Mouse (Mus musculus) liver, embryonic 11.5 days (tissue): ENCODE data around the gene Nupr1. TPM values are rescaled to one million over a fixed set of nuclear protein-coding genes. Genes with fewer than 3 reads are reported as not detected.
"Not testable (repeated sequence)": the region's sequence is repeated elsewhere in the genome, so short reads cannot be mapped to it uniquely, and the experiment has no call there.

ENCODE experiments used
- ATAC-seq: fragments of 200-750 bp; cut with Nextera tagmentation; replicated peaks from 2 replicates; pipeline ENCODE4 v1.8.0; 2017; ENCODE audit warnings: moderate number of reproducible peaks, mild to moderate bottlenecking, moderate TSS enrichment, moderate library complexity; ENCODE audit not compliant: low FRiP score
- DNase-seq: peaks from one replicate; pipeline ENCODE4 v3.0.0-alpha.2; 2017; ENCODE audit warnings: low spot score
- H3K27ac ChIP-seq: fragments of 300-500 bp; sonication (generic); 2 replicates; pipeline ENCODE4 v1.5.1; 2014; ENCODE audit warnings: mild to moderate bottlenecking, low read depth, low read length, control low read depth
- H3K27me3 ChIP-seq: fragments of 300-500 bp; sonication (generic); replicated peaks from 2 replicates; pipeline ENCODE4 v1.6.1; 2014; ENCODE audit warnings: low read length, mixed read lengths; ENCODE audit not compliant: control insufficient read depth, insufficient read depth
- H3K36me3 ChIP-seq: fragments of 300-500 bp; sonication (generic); 2 replicates; pipeline ENCODE4 v1.6.1; 2014; ENCODE audit warnings: mild to moderate bottlenecking, low read length, moderate library complexity, mixed read lengths; ENCODE audit not compliant: control insufficient read depth, insufficient read depth
- H3K4me1 ChIP-seq: fragments of 300-500 bp; sonication (generic); replicated peaks from 2 replicates; pipeline ENCODE4 v1.6.1; 2014; ENCODE audit warnings: low read length, mixed read lengths; ENCODE audit not compliant: control insufficient read depth, insufficient read depth
- H3K4me2 ChIP-seq: fragments of 300-500 bp; sonication (generic); 2 replicates; pipeline ENCODE4 v1.6.1; 2014; ENCODE audit warnings: mild to moderate bottlenecking, control low read depth, moderate library complexity
- H3K4me3 ChIP-seq: fragments of 300-500 bp; sonication (generic); 2 replicates; pipeline ENCODE4 v1.5.1; 2014; ENCODE audit warnings: low read depth, low read length, control low read depth
- H3K9ac ChIP-seq: fragments of 300-500 bp; sonication (generic); 2 replicates; pipeline ENCODE4 v1.6.1; 2014; ENCODE audit warnings: low read depth, low read length, control low read depth
- H3K9me3 ChIP-seq: fragments of 300-500 bp; sonication (generic); 2 replicates; pipeline ENCODE4 v1.6.1; 2016; ENCODE audit warnings: low read length, inconsistent platforms, mixed read lengths; ENCODE audit not compliant: control insufficient read depth
- WGBS: fragments of 180-500 bp; shearing (Covaris S2); extraction: QIAGEN DNeasy Blood & Tissue Kit; methylation state at CpG from one replicate; pipeline ENCODE4 v1.1.7; 2014; 5-methylcytosine and 5-hydroxymethylcytosine counted together
- polyA plus RNA-seq: library from polyadenylated mRNA; unstranded; fragments of >200 nt; fragmentation: Nextera tagmentation; extraction: Ambion mirVana; gene quantifications from 2 replicates; pipeline ENCODE4 v1.2.1, GENCODE M21; 2014

The Nupr1 gene
- polyA plus RNA-seq, 1 experiment from 2014 or later: 7.1 TPM

DNA sequence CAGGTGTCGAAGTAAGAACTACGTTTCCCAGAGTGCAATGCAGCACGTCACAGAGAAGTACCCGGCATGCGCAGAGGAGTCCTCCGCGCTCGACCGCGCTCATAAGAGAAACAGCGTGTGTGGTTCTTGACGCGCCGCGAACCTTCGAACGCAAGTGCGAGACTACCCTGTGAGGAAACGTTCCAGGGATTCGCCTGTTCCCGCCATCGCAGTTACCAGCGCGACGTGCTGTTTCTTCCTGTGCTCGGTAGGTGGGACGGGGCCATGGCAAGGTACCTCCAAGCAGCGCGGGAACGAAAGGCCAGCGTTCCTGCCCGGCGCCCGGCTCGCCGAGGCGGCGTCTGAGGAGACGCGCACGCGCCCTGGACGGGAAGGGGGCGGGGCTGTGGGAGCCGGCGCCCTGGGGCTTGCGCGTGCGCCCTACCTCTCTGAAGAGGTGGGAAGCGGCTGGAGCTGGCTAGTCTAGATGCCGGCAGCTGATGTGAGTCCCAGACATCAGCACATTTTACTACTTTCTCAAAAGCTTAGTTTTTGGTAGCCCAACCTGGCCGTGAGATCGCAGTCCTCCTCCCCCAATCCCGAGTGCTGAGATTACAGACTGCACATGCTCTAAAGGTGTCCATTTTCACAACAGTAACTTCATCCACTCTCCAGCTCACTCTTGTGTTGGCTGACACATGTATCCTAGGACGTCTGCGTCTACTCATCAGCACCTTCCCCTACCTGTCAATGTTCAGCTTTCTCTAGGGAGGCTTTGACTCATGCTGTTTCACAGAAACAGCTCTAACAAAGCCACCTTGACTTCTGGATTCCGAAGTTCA lies 18.8 kb upstream of the Nupr1 start, which contains the start of gene Sgf29:
Sgf29 (plus strand) TSS at position 79 of the 821 bp plus-strand sequence.
- Histone ChIP-seq H3K27ac (peak within 1 kb of the TSS; percentile 91), H3K27me3 (no peaks in the 10 kb centered on the region), H3K4me2 (peak within 1 kb of the TSS; percentile 93), H3K4me1 (peaks cover 24% of the 10 kb centered on the region), H3K9ac (peak within 1 kb of the TSS; percentile 84), H3K36me3 (no peaks in the 10 kb centered on the region; the same call in 1 of the 2 replicates), H3K4me3 (peak within 1 kb of the TSS; percentile 72), H3K9me3 (no peaks in the 10 kb centered on the region)
- DNase-seq: peak; percentile 95
- peak; percentile 95 for ATAC-seq
- WGBS: 2% methylated on average over 57 of the region's 57 CpGs

DNA sequence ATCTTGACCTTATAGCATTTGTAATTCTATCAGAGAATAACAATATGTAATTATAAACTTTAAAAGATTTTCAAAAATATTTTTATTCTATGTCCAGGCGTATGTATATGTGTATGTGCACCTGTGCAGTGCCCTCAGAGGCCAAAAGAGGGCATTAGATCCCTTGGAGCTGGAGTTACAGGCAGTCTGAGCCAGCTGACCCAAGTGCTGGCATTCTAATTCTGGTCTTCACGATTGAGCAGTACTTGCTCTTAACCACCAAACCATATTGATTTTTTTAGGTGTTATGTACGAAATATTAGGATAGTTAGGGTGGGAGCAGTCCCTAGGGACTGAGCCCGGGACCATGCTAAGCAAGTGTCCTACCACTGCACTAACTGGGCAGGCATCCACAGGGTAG lies 17.8 kb upstream of the Nupr1 start:
- Histone ChIP-seq H3K4me2 (peak overlapping the region; percentile 93), H3K9ac (no peak overlapping the region)

DNA sequence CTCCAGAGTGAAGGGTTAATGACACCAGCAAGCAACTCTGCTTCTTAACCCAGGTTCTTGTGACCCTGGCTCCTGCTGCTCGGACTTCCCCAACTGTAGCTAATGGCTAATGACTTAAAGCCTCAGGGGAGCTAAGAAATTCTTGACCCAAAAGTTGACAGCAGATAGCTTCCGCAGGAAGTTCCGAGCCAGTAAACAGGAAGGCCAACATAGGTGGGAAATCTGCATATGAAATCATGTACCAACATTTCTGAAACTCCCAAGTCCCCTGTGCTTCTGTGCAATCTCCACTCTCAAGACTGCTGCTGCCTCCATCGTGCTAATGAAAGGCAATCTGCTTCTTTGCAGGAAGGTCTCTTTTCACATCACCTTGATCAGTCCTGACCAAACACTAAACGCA lies 15.0 kb upstream of the Nupr1 start:
- Histone ChIP-seq H3K27me3 (no peaks in the 10 kb centered on the region), H3K27ac (no peak overlapping the region), H3K4me2 (no peak overlapping the region), H3K9ac (no peak overlapping the region), H3K4me1 (peaks cover 14% of the 10 kb centered on the region), H3K9me3 (no peaks in the 10 kb centered on the region), H3K36me3 (no peaks in the 10 kb centered on the region), H3K4me3 (no peak overlapping the region)
- 57% methylated on average over 5 of the region's 5 CpGs for WGBS
- ATAC-seq (no peak), DNase-seq (no peak)

More for the DNA sequence above, 17.8 kb upstream of the Nupr1 start:
- 75% methylated on average over 4 of the region's 4 CpGs for WGBS
- H3K9me3 ChIP-seq: no peaks in the 10 kb centered on the region
- H3K27me3 ChIP-seq: no peaks in the 10 kb centered on the region
- no peak overlapping the region for H3K27ac ChIP-seq
- no peak overlapping the region for H3K4me3 ChIP-seq
- H3K4me1 ChIP-seq: peaks cover 19% of the 10 kb centered on the region
- ATAC-seq (no peak), DNase-seq (no peak)
- no peaks in the 10 kb centered on the region; the same call in 1 of the 2 replicates for H3K36me3 ChIP-seq

DNA sequence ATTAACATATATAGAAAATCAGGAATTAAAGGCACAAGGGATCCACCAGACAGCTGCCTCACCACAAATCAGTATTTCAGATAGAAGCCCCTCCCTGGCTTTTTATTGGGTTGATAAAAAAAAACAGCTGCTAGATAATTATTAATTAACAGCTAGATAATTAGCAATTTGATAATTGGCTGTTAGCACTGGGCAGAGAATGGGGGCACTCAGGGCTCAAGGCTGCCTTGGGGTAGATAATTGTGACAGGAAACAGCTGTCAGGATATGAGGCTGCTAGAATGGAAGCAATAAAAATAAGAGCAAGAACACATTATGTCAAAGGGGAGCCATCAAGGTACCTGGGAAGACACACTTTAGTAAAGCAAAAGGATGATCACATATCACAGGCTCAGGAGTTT lies 14.3 kb upstream of the Nupr1 start:
- no peak overlapping the region for H3K4me2 ChIP-seq
- no peak overlapping the region for H3K9ac ChIP-seq
- H3K36me3 ChIP-seq: no peaks in the 10 kb centered on the region
- no peak overlapping the region for H3K27ac ChIP-seq
- ATAC-seq (no peak), DNase-seq (no peak)
- no peaks in the 10 kb centered on the region for H3K27me3 ChIP-seq
- peaks cover 6% of the 10 kb centered on the region for H3K4me1 ChIP-seq
- H3K4me3 ChIP-seq: no peak overlapping the region
- H3K9me3 ChIP-seq: no peaks in the 10 kb centered on the region

DNA sequence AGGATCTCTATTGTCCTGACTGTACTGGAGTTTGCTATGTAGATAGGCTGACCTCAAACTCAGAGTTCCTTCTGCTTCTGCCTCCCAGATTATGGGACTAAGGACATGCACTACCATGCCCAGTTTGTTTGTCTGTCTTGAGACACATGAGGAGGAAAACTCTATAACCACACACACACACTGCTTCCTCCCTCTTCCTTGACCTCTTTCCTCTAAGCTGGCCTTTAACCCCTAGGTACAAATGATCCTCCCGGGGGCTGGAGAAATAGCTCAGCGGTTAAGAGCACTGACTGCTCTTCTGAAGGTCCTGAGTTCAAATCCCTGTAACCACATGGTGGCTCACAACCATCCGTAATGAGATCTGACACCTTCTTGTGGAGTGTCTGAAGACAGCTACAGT lies 13.7 kb upstream of the Nupr1 start:
- DNase-seq (no peak), ATAC-seq (no peak)
- no peak overlapping the region; the same call in 1 of the 2 replicates for H3K9ac ChIP-seq
- H3K27me3 ChIP-seq: no peaks in the 10 kb centered on the region
- H3K36me3 ChIP-seq: no peaks in the 10 kb centered on the region
- H3K9me3 ChIP-seq: no peaks in the 10 kb centered on the region
- H3K4me3 ChIP-seq: no peak overlapping the region
- H3K27ac ChIP-seq: no peak overlapping the region
- H3K4me2 ChIP-seq: no peak overlapping the region
- peaks cover 2% of the 10 kb centered on the region for H3K4me1 ChIP-seq
- WGBS: 65% methylated on average over 3 of the region's 3 CpGs

DNA sequence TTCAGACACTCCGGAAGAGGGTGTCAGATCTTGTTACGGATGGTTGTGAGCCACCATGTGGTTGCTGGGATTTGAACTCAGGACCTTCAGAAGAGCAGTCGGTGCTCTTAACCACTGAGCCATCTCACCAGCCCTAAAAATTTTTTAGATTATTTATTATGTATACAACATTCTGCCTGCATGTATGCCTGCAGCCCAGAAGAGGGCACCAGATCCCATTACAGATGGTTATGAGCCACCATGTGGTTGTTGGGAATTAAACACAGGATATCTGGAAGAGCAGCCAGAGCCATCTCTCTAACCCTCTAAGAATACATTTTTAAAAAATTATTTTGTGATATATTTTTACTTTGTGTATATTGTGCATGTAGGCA lies 12.6 kb upstream of the Nupr1 start:
- not testable (repeated sequence) for H3K27ac ChIP-seq, H3K4me3 ChIP-seq, H3K27me3 ChIP-seq, H3K9me3 ChIP-seq, H3K9ac ChIP-seq, DNase-seq, H3K4me2 ChIP-seq, H3K36me3 ChIP-seq, H3K4me1 ChIP-seq
- WGBS: 75% methylated on average over 3 of the region's 3 CpGs
- peak; percentile 23; the same call in 1 of the 2 replicates for ATAC-seq

DNA sequence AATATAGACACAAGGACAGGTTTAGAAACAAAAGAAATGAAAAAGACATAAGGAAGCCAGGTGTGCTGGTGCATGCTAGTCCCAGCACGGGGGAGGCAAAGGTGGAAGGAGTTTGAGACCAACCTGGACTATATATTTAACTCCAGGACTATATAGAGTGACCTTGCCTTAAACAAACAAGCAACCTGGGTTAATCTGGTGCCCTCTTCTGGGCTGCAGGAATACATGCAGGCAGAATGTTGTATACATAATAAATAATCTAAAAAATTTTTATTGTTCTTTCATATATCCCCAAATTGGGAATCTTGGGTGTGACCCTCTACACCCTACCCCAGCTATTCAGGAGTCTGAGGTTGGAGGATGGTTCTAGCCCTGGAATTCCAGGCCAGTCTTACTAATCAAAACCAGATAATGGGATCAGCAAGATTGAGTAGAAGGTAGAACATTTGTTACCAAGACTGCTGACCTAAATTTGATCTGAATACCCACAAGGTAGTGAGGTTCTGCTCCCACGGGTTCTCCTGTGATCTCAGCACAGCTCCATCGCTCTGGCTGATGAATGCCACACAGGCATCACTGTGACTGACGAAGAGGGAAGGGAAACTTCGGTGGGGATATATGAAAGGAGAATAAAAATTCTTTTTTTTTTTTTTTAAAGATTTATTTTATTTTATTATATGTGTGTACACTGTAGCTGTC lies 12.0 kb upstream of the Nupr1 start:
- no peak for DNase-seq
- Histone ChIP-seq H3K9ac (no peak overlapping the region), H3K4me2 (no peak overlapping the region), H3K4me1 (peaks cover 2% of the 10 kb centered on the region; the same call in 1 of the 2 replicates), H3K27ac (no peak overlapping the region), H3K36me3 (no peaks in the 10 kb centered on the region), H3K9me3 (no peaks in the 10 kb centered on the region), H3K27me3 (no peaks in the 10 kb centered on the region), H3K4me3 (no peak overlapping the region)
- WGBS: 60% methylated on average over 5 of the region's 5 CpGs
- peak; percentile 41; the same call in 1 of the 2 replicates for ATAC-seq

DNA sequence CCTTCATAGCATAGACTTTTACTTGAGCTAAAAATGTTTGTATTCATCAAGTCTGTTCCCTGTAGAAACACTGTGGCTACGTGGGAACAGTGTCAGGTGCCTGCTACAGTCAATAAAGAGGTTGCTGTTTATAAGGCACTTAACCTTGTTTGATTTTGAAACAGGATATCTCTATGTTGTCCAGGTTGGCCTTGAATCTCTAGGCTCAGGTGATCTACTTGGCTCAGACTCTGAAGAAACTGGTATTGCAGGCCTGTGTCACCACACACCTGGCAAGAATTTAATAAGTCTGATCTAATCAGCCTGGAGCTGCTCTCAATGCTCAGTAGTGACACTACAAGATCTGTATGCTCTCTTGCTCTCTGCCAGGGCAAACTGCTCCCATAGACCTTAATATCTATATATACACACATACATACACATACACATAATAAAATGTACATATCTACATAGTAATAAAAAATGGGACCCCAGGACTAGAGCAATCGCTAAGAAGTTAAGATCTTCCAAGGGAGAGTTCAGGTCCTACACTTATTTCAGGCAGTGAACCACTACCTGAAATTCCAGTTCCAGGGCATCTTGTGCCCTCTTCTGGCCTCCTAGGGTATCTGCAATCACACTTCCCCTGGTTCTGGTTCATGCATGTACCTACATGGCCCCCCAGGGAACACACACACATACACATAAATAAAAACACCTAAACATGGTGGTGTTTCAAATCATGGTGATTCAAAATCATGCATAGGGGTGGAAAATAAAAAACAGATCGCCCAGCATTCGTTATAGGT lies 6.3 kb upstream of the Nupr1 start:
- H3K36me3 ChIP-seq: no peaks in the 10 kb centered on the region
- DNase-seq (no peak), ATAC-seq (no peak)
- no peak overlapping the region for H3K4me3 ChIP-seq
- H3K27ac ChIP-seq: no peak overlapping the region
- 13% methylated on average over 4 of the region's 4 CpGs for WGBS
- no peaks in the 10 kb centered on the region for H3K27me3 ChIP-seq
- no peak overlapping the region for H3K9ac ChIP-seq
- H3K4me2 ChIP-seq: no peak overlapping the region
- H3K4me1 ChIP-seq: peaks cover 5% of the 10 kb centered on the region; the same call in 1 of the 2 replicates
- H3K9me3 ChIP-seq: no peaks in the 10 kb centered on the region
